Mouse (Mus musculus): ENCODE results near the gene Crybg2. TPM values are rescaled to one million over a fixed set of nuclear protein-coding genes. Genes with fewer than 3 reads are reported as not detected.

Crybg2 gene
- total and polyA plus RNA-seq, 3 experiments = 0.65 to 2.3 TPM; not detected in 1

DNA sequence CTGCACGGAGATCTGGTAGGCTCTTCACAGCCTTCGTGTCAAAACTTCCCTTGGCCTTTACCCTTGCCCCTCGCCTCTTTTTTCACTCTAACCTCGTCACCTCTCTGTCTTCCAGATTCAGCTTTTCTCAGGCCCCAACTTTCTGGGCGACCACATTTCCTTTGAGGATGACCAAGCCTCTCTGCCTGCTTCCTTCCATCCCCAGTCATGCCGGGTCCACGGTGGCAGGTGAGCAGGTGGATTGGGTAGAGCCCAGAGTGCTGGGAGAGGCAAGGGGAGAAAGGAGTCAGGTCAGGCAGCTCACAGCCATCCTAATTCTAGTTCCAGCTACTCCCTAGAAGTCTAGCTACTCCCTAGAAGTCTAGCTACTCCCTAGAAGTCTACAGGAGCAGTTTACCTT is 21.8 kb downstream of the Crybg2 start:
- no peaks in the 10 kb centered on the region for H3K27me3 ChIP-seq (ENCODE audit: control insufficient read depth in 1 of 2, insufficient read depth in 2 of 2, low read length in 2 of 2)
- no peak overlapping the region for H3K27ac ChIP-seq (ENCODE audit: control insufficient read depth, low read depth, low read length)
- H3K4me3 ChIP-seq (ENCODE audit: control insufficient read depth in 1 of 2, insufficient read depth in 1 of 2, low read depth in 2 of 2, low read length in 2 of 2) = peak overlapping the region; percentile 8 to 16; a peak in 1 of 4 replicates

GRCm38 (mm10) chr4:134084999-134085398 is 24.4 kb downstream of the Crybg2 start:
- H3K4me1 ChIP-seq (ENCODE audit: control insufficient read depth in 1 of 2, insufficient read depth in 2 of 2, low read length in 2 of 2) = peaks cover 2 to 9% of the 10 kb centered on the region in 2 experiments; a peak in 2 of 4 replicates
- no peak overlapping the region for H3K4me3 ChIP-seq (ENCODE audit: control insufficient read depth in 1 of 2, insufficient read depth in 1 of 2, low read depth in 2 of 2, low read length in 2 of 2)
- H3K79me2 ChIP-seq (ENCODE audit: control insufficient read depth, insufficient read depth, low read length, poor library complexity) = no peaks in the 10 kb centered on the region
- no peak overlapping the region for H3K27ac ChIP-seq (ENCODE audit: control insufficient read depth, low read depth, low read length)
- H3K9me3 ChIP-seq (replicated peaks; ENCODE audit: insufficient read depth, low read length) = no peaks in the 10 kb centered on the region
- DNase-seq (ENCODE audit: low read depth, low spot score) = peak; percentile 45
- H3K36me3 ChIP-seq (ENCODE audit: control insufficient read depth in 1 of 2, insufficient read depth in 2 of 2, low read length in 2 of 2) = 0 out of 4 replicates have a peak, but pooled peaks cover 0 to 2% of the 10 kb centered on the region in 2 experiments
- no peak overlapping the region for H3K9ac ChIP-seq (ENCODE audit: control insufficient read depth, low read depth, low read length, poor library complexity, severe bottlenecking)
- no peaks in the 10 kb centered on the region for H3K27me3 ChIP-seq (ENCODE audit: control insufficient read depth in 1 of 2, insufficient read depth in 2 of 2, low read length in 2 of 2)
- TF ChIP-seq CTCF (IDR thresholded peaks at IDR 0.05 in 2 of 3, conservative IDR thresholded peaks at IDR 0.05 in 1 of 3; ENCODE audit: control insufficient read depth in 1 of 3, insufficient read depth in 1 of 3, low read depth in 2 of 3, low read length in 3 of 3, poor library complexity in 1 of 3, severe bottlenecking in 1 of 3) = peak; percentile 33 to 68 (median 49)
- peak; percentile 14 for TF ChIP-seq RAD21 (IDR thresholded peaks at IDR 0.05; ENCODE audit: low read depth, low read length)
- peak; percentile 26; the same call in 1 of the 2 replicates for TF ChIP-seq SMC3 (IDR thresholded peaks at IDR 0.05; ENCODE audit: low read depth, low read length)
- no peak for TF ChIP-seq E2F4 (IDR thresholded peaks at IDR 0.05; ENCODE audit: borderline replicate concordance, low read depth, low read length)

More for the DNA sequence above, 21.8 kb downstream of the Crybg2 start:
- H3K79me2 ChIP-seq (ENCODE audit: control insufficient read depth, insufficient read depth, low read length, poor library complexity) = no peaks in the 10 kb centered on the region
- no peak for DNase-seq (ENCODE audit: low read depth, low spot score)
- no peak overlapping the region for H3K9ac ChIP-seq (ENCODE audit: control insufficient read depth, low read depth, low read length, poor library complexity, severe bottlenecking)
- no peaks in the 10 kb centered on the region for H3K9me3 ChIP-seq (replicated peaks; ENCODE audit: insufficient read depth, low read length)
- 0 out of 4 replicates have a peak, but pooled peaks cover 0 to 2% of the 10 kb centered on the region in 2 experiments for H3K36me3 ChIP-seq (ENCODE audit: control insufficient read depth in 1 of 2, insufficient read depth in 2 of 2, low read length in 2 of 2)
- H3K4me1 ChIP-seq (ENCODE audit: control insufficient read depth in 1 of 2, insufficient read depth in 2 of 2, low read length in 2 of 2) = peaks cover 2 to 9% of the 10 kb centered on the region in 2 experiments; a peak in 2 of 4 replicates
- TF ChIP-seq TCF12 (IDR thresholded peaks at IDR 0.05; ENCODE audit: low read depth, low read length) (no peak), BHLHE40 (IDR thresholded peaks at IDR 0.05; ENCODE audit: borderline replicate concordance, low read depth, low read length) (no peak)

DNA sequence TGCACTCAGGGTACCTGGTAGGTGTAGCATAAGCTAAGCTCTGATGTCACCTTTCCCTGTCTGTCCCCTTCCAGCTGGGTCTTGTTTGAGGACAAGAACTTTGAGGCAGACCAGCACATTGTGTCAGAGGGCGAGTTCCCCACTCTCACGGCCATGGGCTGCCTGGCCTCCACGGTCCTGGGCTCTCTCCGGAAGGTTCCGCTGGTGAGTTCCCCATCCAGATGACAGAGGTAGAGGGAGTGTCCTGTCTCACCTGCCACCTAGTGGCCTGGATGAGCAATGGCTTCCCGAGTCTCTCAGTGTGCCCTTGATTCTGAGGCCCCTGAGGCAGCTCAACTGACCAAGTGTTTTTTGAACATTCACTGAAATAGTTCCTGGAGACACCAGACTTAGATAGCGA is 26.8 kb downstream of the Crybg2 start:
- no peak for TF ChIP-seq POLR2AphosphoS2 (IDR thresholded peaks at IDR 0.05; ENCODE audit: low read length)
- TF ChIP-seq SMC3 (IDR thresholded peaks at IDR 0.05; ENCODE audit: low read depth, low read length) = peak; percentile 72
- peak in 1 of 2 experiments; percentile 31; a peak in 1 of 4 replicates for TF ChIP-seq POLR2A (IDR thresholded peaks at IDR 0.05; ENCODE audit: control insufficient read depth in 1 of 2, insufficient read depth in 1 of 2, low read depth in 1 of 2, low read length in 2 of 2, poor library complexity in 1 of 2)
- no peak for TF ChIP-seq TCF12 (IDR thresholded peaks at IDR 0.05; ENCODE audit: low read depth, low read length)
- peak; percentile 72 to 85 (median 75); a peak in 5 of 6 replicates for TF ChIP-seq CTCF (IDR thresholded peaks at IDR 0.05 in 2 of 3, conservative IDR thresholded peaks at IDR 0.05 in 1 of 3; ENCODE audit: control insufficient read depth in 1 of 3, insufficient read depth in 1 of 3, low read depth in 2 of 3, low read length in 3 of 3, poor library complexity in 1 of 3, severe bottlenecking in 1 of 3)
- TF ChIP-seq ZMIZ1 (IDR thresholded peaks at IDR 0.05; ENCODE audit: low read depth, low read length) = no peak
- peak; percentile 55 for TF ChIP-seq RAD21 (IDR thresholded peaks at IDR 0.05; ENCODE audit: low read depth, low read length)
- no peak for TF ChIP-seq MAFK (IDR thresholded peaks at IDR 0.05; ENCODE audit: borderline replicate concordance, low read depth, low read length)
- no peak for TF ChIP-seq ZKSCAN1 (IDR thresholded peaks at IDR 0.05; ENCODE audit: low read depth, low read length)
- no peak for TF ChIP-seq GATA1 (IDR thresholded peaks at IDR 0.05; ENCODE audit: low read depth, low read length)
- TF ChIP-seq GABPA (IDR thresholded peaks at IDR 0.05; ENCODE audit: low read depth, low read length) = no peak
- peak; percentile 49; the same call in 1 of the 2 replicates for TF ChIP-seq HCFC1 (IDR thresholded peaks at IDR 0.05; ENCODE audit: low read depth, low read length)
- TF ChIP-seq JUND (IDR thresholded peaks at IDR 0.05; ENCODE audit: low read depth, low read length) = no peak
- TF ChIP-seq CHD2 (IDR thresholded peaks at IDR 0.05; ENCODE audit: low read length) = no peak
- H3K36me3 ChIP-seq (ENCODE audit: control insufficient read depth in 1 of 2, insufficient read depth in 2 of 2, low read length in 2 of 2) = 0 out of 4 replicates have a peak, but pooled peaks cover 0 to under 1% of the 10 kb centered on the region in 2 experiments
- H3K79me2 ChIP-seq (ENCODE audit: control insufficient read depth, insufficient read depth, low read length, poor library complexity) = no peaks in the 10 kb centered on the region
- H3K4me3 ChIP-seq (ENCODE audit: control insufficient read depth in 1 of 2, insufficient read depth in 1 of 2, low read depth in 2 of 2, low read length in 2 of 2) = peak overlapping the region in 1 of 2 experiments; percentile 37; a peak in 2 of 4 replicates
- H3K27me3 ChIP-seq (ENCODE audit: control insufficient read depth in 1 of 2, insufficient read depth in 2 of 2, low read length in 2 of 2) = no peaks in the 10 kb centered on the region
- peak; percentile 67 for DNase-seq (ENCODE audit: low read depth, low spot score)
- peak overlapping the region; percentile 50 for H3K9ac ChIP-seq (ENCODE audit: control insufficient read depth, low read depth, low read length, poor library complexity, severe bottlenecking)
- H3K27ac ChIP-seq (ENCODE audit: control insufficient read depth, low read depth, low read length) = no peak overlapping the region
- no peaks in the 10 kb centered on the region for H3K9me3 ChIP-seq (replicated peaks; ENCODE audit: insufficient read depth, low read length)
- peaks cover 0 to 6% of the 10 kb centered on the region in 2 experiments; a peak in 1 of 4 replicates for H3K4me1 ChIP-seq (ENCODE audit: control insufficient read depth in 1 of 2, insufficient read depth in 2 of 2, low read length in 2 of 2)

All from MEL (cell line).